Mouse (Mus musculus) frontal cortex, adult (tissue): Measurements from ENCODE around the gene Zmiz1.

ENCODE experiments used
- ATAC-seq: cut with Nextera tagmentation; 2 replicates; pipeline ENCODE4 v1.9.2; 2017; ENCODE audit warnings: mild to moderate bottlenecking, moderate library complexity, mixed read lengths; ENCODE audit not compliant: low TSS enrichment

Zmiz1 gene

GRCm38 (mm10) chr14:25459016-25459393 lies at the start of gene Zmiz1:
Gene Zmiz1 (plus strand): TSS chr14:25459185.
- ATAC-seq, result peak; percentile 31

GRCm38 (mm10) chr14:25411848-25412527 lies 47.0 kb upstream of the Zmiz1 start:
- no peak for ATAC-seq

GRCm38 (mm10) chr14:25412811-25413210 lies 46.2 kb upstream of the Zmiz1 start:
- no peak for ATAC-seq

GRCm38 (mm10) chr14:25413510-25413909 lies 45.5 kb upstream of the Zmiz1 start:
- no peak for ATAC-seq

- no peak for ATAC-seq
These were observed 44.9 kb upstream of the Zmiz1 start for GRCm38 (mm10) chr14:25414115-25414514.

GRCm38 (mm10) chr14:25420001-25420690 lies 38.8 kb upstream of the Zmiz1 start:
- no peak for ATAC-seq

GRCm38 (mm10) chr14:25420987-25421386 lies 38.0 kb upstream of the Zmiz1 start:
- no peak for ATAC-seq

- peak; percentile 87 for ATAC-seq
These were observed 37.4 kb upstream of the Zmiz1 start for GRCm38 (mm10) chr14:25421596-25422001.

GRCm38 (mm10) chr14:25422946-25423345 lies 36.0 kb upstream of the Zmiz1 start:
- ATAC-seq, result no peak

GRCm38 (mm10) chr14:25423721-25424443 lies 35.1 kb upstream of the Zmiz1 start:
- no peak for ATAC-seq

- no peak for ATAC-seq
These were observed 20.7 kb upstream of the Zmiz1 start for GRCm38 (mm10) chr14:25438255-25438654.

- no peak for ATAC-seq
These were observed 18.9 kb upstream of the Zmiz1 start for GRCm38 (mm10) chr14:25440116-25440515.

GRCm38 (mm10) chr14:25440777-25441176 lies 18.2 kb upstream of the Zmiz1 start:
- no peak for ATAC-seq

GRCm38 (mm10) chr14:25441469-25441868 lies 17.5 kb upstream of the Zmiz1 start:
- ATAC-seq, result no peak

- ATAC-seq, result no peak
These were observed 16.3 kb upstream of the Zmiz1 start for GRCm38 (mm10) chr14:25442676-25443075.

GRCm38 (mm10) chr14:25447136-25447775 lies 11.7 kb upstream of the Zmiz1 start:
- ATAC-seq, result no peak

GRCm38 (mm10) chr14:25448471-25448870 lies 10.5 kb upstream of the Zmiz1 start:
- no peak for ATAC-seq

GRCm38 (mm10) chr14:25451099-25451667 lies 7.8 kb upstream of the Zmiz1 start:
- no peak for ATAC-seq

- no peak for ATAC-seq
These were observed 7.0 kb upstream of the Zmiz1 start for GRCm38 (mm10) chr14:25451699-25452632.

- ATAC-seq, result no peak
These were observed 6.4 kb upstream of the Zmiz1 start for GRCm38 (mm10) chr14:25452633-25453025.
